Mouse (Mus musculus): ENCODE data around the gene Mdm4. TPM values are rescaled to one million over a fixed set of nuclear protein-coding genes. Genes with fewer than 3 reads are reported as not detected.
A peak's percentile ranks its signal among the peaks of the same experiment; 100 is the strongest.
"Not testable (repeated sequence)": the region's sequence is repeated elsewhere in the genome, so short reads cannot be mapped to it uniquely, and the experiment has no call there.

Mdm4 gene
- polyA plus RNA-seq, 1 experiment from 2014 or later = 37.7 TPM

DNA sequence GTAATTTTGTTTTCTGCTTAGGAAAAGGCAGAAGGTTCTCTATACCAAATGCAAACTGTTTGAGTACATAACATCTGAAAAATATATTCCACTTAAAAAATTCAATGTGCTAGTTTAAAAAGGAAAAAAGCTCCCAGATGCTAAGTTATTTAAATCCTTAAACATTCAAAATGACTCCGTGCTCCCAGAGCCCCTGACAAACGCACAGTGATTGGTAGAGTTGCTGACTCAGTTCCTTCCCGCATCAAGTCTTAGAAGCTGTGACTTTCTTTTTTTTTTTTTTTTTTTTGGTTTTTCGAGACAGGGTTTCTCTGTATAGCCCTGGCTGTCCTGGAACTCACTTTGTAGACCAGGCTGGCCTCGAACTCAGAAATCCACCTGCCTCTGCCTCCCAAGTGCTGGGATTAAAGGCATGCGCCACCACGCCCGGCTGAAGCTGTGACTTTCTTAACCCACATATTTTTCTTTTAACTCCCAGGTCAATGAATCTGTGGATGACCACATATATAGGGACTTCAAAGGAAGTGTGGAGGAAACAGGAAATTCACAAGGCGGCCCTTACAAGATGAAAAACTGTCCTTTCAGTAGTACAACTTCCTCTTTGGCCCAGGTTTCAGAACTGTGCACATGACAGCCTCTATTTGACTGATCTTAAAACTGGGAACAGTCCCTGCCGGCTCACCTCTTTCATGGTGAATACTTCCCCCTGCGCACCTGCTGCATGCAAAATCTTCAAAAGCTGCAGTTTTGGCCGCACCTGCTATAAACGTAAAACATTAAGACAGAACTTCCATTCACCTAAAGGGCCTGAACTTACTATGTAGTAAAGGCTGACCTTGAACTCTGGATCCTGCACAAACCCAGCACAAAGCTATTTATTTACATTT is 18.2 kb downstream of the Mdm4 start:
- no peaks in the 10 kb centered on the region for H3K4me1 ChIP-seq
- no peak for DNase-seq (ENCODE audit: low spot score)
- H3K4me3 ChIP-seq = no peak overlapping the region
- peaks cover 92% of the 10 kb centered on the region for H3K36me3 ChIP-seq (replicated peaks)
- H3K27me3 ChIP-seq (replicated peaks; ENCODE audit: low read depth, poor library complexity, severe bottlenecking) = no peaks in the 10 kb centered on the region
- WGBS = 87% methylated on average over 13 of the region's 13 CpGs
- H3K27ac ChIP-seq (replicated peaks) = no peak overlapping the region
- no peaks in the 10 kb centered on the region for H3K9me3 ChIP-seq

DNA sequence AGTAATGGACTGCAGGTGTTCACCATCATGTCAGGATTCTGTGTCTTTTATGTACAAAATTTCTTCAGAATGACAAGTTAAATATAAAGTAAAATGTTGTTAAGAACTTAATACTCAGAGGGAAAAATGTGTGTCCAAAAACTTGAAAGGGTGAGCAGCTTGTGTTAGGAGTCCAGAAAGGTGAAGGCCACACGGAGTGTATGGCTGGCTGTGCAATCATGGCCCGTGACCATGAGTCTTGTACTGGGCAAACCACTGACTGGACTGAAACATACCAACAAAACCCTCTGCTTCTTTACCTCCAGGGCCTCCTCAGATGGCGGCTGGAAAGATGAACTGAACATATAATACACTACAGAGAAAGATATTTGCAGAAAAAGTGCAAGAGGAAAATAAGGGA is 23.8 kb downstream of the Mdm4 start:
- peaks cover 92% of the 10 kb centered on the region for H3K36me3 ChIP-seq (replicated peaks)
- no peak overlapping the region for H3K4me3 ChIP-seq
- no peak overlapping the region for H3K27ac ChIP-seq (replicated peaks)
- no peak for DNase-seq (ENCODE audit: low spot score)
- no peaks in the 10 kb centered on the region for H3K9me3 ChIP-seq
- WGBS = 92% methylated on average over 3 of the region's 3 CpGs
- H3K4me1 ChIP-seq = no peaks in the 10 kb centered on the region
- H3K27me3 ChIP-seq (replicated peaks; ENCODE audit: low read depth, poor library complexity, severe bottlenecking) = no peaks in the 10 kb centered on the region

DNA sequence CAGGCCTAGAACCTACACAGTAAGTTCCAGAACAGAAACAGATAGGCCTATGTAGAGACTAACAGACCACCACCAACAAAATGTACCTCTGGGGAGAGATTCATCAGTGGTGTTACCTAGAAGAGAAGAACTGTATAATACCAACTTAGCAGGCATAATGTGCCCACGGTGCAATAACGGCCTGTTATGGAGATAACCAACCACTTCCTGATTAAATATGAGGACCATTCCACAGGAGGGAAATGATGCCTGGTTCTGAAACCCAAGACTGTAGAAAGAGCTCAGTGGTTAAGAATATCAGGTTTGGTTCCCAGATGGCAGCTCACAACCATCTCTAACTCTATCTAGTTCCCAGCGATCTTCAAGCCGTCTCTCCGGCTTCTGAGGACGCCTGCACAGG is 30.0 kb downstream of the Mdm4 start:
- Histone ChIP-seq H3K27ac (replicated peaks) (no peak overlapping the region), H3K36me3 (replicated peaks) (peaks cover 100% of the 10 kb centered on the region), H3K27me3 (replicated peaks; ENCODE audit: low read depth, poor library complexity, severe bottlenecking) (no peaks in the 10 kb centered on the region), H3K4me3 (no peak overlapping the region), H3K9me3 (no peaks in the 10 kb centered on the region), H3K4me1 (no peaks in the 10 kb centered on the region)
- DNase-seq (ENCODE audit: low spot score) = no peak
- 95% methylated on average over 6 of the region's 6 CpGs for WGBS

DNA sequence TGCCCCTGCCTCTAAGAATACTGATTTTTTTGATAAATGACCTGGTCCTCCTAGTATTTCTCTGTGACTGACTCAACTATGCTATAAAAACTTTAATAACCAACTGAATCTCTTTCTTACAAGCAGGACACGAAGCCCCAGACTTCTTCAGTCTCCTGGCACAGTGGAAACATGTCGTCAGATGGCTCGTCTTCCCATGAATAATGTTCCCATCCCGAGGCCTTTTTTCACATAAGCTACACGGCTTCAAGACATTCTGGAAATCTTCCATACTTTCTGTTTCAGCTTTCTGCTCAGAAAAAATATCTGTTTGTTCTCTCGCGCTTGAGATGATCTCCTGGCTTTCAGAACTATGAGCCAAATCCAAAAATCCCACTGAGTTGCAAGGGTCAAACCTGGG is 38.8 kb downstream of the Mdm4 start:
- Histone ChIP-seq H3K27ac (replicated peaks) (no peak overlapping the region), H3K36me3 (replicated peaks) (peaks cover 98% of the 10 kb centered on the region), H3K9me3 (no peaks in the 10 kb centered on the region), H3K4me1 (no peaks in the 10 kb centered on the region), H3K27me3 (replicated peaks; ENCODE audit: low read depth, poor library complexity, severe bottlenecking) (no peaks in the 10 kb centered on the region), H3K4me3 (no peak overlapping the region)
- no peak for DNase-seq (ENCODE audit: low spot score)
- 96% methylated on average over 7 of the region's 7 CpGs for WGBS

DNA sequence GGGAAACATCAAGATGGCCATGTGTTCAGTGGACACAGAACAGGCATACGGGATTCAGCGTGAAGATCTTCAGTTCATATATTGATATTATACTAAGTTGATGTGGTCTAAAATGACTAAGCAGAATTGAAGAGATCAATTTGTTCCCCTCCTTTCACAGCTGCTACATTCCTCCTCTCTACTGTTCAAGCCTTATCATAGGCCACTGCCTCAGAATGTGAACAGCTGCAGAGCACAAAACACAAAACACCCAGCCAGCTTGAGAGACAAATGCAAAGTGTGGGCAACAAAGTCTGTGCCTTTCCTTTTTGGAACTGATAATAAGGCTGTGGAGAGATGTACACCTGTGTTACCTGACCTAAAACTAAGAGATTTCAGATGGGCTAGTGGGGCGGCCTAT is 39.6 kb downstream of the Mdm4 start:
- Histone ChIP-seq H3K27ac (replicated peaks) (no peak overlapping the region), H3K9me3 (no peaks in the 10 kb centered on the region), H3K4me3 (no peak overlapping the region), H3K27me3 (replicated peaks; ENCODE audit: low read depth, poor library complexity, severe bottlenecking) (no peaks in the 10 kb centered on the region), H3K36me3 (replicated peaks) (peaks cover 98% of the 10 kb centered on the region), H3K4me1 (no peaks in the 10 kb centered on the region)
- DNase-seq (ENCODE audit: low spot score) = no peak
- WGBS = 95% methylated on average over 3 of the region's 3 CpGs

DNA sequence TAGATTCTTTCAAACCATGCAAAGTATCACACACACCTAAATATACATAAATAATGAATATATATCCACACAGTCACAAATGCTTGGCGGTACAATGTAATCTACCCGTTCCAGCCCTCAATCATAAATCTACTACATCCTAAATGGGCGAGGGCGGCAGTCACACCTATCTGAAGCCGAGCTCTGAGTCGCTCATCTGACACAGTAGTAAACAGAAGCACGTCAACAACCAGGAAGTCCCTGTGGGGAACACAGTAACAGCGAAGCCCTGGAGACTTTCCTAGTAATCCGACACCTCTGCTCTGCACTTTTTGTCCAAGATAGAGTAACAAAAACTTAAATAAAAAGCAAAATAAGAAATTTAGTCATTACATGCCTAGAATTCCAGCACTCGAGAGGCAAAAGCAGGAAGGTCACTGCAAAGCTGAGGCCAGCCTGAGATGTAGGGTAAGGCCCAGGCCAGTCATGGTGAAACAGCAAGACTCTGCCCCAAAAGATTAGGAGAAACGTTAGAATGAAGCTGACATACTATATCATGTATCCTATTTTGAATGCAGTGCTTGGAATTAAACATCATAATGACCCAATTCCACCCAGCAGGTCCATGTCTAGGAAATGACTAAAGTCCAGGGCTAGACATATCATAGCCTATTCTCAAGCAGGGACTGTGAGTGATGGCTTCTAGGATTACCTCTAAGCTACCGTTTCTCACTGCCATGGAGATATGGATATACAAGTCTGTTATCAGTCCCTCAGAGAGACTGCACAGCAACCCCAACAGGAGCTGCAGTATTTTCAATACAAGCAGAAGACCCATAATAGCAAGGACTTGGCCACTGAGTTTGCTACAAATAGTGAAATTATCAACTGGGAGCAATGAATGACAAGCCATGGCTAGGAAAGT is 41.6 kb downstream of the Mdm4 start:
- peaks cover 98% of the 10 kb centered on the region for H3K36me3 ChIP-seq (replicated peaks)
- not testable (repeated sequence) for H3K4me3 ChIP-seq; H3K27me3 ChIP-seq (replicated peaks; ENCODE audit: low read depth, poor library complexity, severe bottlenecking); H3K27ac ChIP-seq (replicated peaks); H3K4me1 ChIP-seq; DNase-seq (ENCODE audit: low spot score); H3K9me3 ChIP-seq
- WGBS = 85% methylated on average over 12 of the region's 12 CpGs

DNA sequence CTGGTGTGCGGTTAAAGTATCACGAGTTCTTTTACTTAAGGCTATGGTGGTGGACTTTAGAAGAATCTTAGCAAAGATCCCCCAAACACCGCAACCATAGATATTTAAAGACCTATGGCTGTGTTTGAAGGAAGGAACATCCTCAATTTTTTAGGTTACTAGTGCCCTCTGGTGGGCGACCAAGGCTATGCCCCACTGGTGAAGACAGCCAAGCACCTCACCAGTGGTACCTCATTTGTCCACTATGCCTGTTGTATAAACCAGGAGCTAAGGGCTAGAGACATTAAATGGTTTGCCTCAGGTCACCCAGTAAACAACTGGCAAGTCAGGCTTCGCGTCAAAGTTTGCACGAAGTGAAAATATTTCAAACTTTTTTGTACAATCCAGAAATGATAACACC is 47.6 kb downstream of the Mdm4 start:
- no peaks in the 10 kb centered on the region for H3K27me3 ChIP-seq (replicated peaks; ENCODE audit: low read depth, poor library complexity, severe bottlenecking)
- 62% methylated on average over 7 of the region's 7 CpGs for WGBS
- no peak overlapping the region for H3K4me3 ChIP-seq
- no peaks in the 10 kb centered on the region for H3K4me1 ChIP-seq
- H3K36me3 ChIP-seq (replicated peaks) = peaks cover 85% of the 10 kb centered on the region
- DNase-seq (ENCODE audit: low spot score) = peak; percentile 74
- no peaks in the 10 kb centered on the region for H3K9me3 ChIP-seq
- no peak overlapping the region for H3K27ac ChIP-seq (replicated peaks)

DNA sequence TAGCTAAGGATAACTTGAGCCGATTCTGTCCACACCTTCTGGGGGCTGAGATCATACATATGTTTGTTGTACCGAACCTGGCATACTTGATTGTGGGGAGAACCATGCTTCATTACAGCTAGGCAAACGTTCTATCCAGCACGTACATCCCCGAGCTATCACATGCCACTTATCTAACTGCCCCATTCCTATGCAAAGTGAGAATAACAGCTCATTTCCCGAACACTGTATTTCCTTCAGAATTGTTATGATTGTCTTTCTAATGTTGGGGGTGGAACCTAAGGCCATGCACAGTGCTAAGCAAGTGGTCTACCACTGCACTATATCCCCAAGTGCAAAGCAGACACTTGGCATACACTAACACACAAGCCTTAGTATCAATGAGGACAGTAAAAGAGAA is 49.1 kb downstream of the Mdm4 start:
- no peak for DNase-seq (ENCODE audit: low spot score)
- 94% methylated on average over 6 of the region's 6 CpGs for WGBS
- Histone ChIP-seq H3K27me3 (replicated peaks; ENCODE audit: low read depth, poor library complexity, severe bottlenecking) (no peaks in the 10 kb centered on the region), H3K9me3 (no peaks in the 10 kb centered on the region), H3K27ac (replicated peaks) (no peak overlapping the region), H3K36me3 (replicated peaks) (peaks cover 75% of the 10 kb centered on the region), H3K4me1 (no peaks in the 10 kb centered on the region), H3K4me3 (no peak overlapping the region)

DNA sequence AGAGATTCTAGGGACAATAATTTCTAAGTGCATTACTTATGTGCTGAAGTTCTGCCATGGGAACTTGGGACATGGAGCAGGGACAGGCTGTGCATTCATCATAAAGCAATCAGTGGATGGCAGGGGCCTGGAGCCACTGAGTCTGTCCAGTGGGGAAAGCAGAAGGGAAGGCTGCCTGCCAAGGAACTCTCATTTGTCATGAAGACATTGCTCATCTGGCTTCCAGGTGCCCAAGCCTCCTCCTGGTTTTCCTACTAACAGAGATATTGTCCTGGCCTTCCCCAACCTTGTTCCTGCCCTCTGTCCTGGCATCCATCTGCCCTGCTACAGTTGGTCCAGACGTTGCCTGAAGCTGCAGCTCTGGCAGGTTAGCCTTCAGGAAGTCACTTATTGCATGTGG is 53.0 kb downstream of the Mdm4 start:
- no peak for DNase-seq (ENCODE audit: low spot score)
- 86% methylated on average over 1 of the region's 1 CpGs for WGBS
- no peaks in the 10 kb centered on the region for H3K4me1 ChIP-seq
- no peaks in the 10 kb centered on the region for H3K9me3 ChIP-seq
- H3K4me3 ChIP-seq = no peak overlapping the region
- no peaks in the 10 kb centered on the region for H3K27me3 ChIP-seq (replicated peaks; ENCODE audit: low read depth, poor library complexity, severe bottlenecking)
- H3K36me3 ChIP-seq (replicated peaks) = peaks cover 37% of the 10 kb centered on the region
- no peak overlapping the region for H3K27ac ChIP-seq (replicated peaks)

DNA sequence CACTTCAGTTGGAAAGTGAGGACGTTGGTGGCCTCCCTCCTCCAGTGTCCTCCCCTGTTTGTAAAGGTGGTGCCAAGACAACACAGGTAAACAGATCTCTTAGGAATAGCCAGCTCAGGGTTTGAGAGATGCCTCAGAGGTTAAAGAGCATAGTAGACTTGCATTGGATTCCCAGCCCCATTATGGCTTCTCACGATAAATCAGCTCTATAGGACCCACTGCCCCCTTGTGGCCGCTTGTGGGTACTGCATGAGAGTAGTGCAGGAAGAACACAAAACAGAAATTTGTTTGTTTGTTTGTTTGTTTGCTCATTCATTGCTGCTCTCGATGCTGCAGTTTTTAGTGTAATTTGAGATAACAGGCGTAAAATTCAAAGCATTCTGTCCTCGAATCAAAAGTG is 61.7 kb downstream of the Mdm4 start:
- Histone ChIP-seq H3K9me3 (0 out of 2 replicates have a peak, but pooled peaks cover 5% of the 10 kb centered on the region), H3K4me3 (no peak overlapping the region), H3K36me3 (replicated peaks) (no peaks in the 10 kb centered on the region), H3K27me3 (replicated peaks; ENCODE audit: low read depth, poor library complexity, severe bottlenecking) (no peaks in the 10 kb centered on the region), H3K4me1 (no peaks in the 10 kb centered on the region), H3K27ac (replicated peaks) (no peak overlapping the region)
- 27% methylated on average over 6 of the region's 6 CpGs for WGBS
- DNase-seq (ENCODE audit: low spot score) = peak; percentile 65

DNA sequence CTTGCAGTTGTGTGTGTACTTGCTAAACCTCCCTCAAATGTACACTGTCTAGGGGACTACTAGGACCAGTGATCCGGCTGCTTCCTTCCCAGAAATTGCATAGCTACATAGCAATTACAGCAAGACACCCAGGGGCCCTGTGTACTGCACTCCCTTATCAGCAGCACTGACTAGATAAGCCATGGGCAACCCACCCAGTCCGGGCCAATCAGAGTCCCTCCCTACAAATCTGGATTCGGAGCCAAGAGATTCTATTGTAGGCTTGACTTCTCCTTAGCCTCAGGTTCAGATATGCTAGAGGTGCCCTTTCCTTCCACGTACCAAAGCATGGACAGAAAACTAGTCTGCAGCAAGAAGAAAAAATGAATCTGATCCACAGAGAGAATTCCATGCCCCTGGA is 65.7 kb downstream of the Mdm4 start:
- no peak for DNase-seq (ENCODE audit: low spot score)
- WGBS = 85% methylated on average over 4 of the region's 4 CpGs
- Histone ChIP-seq H3K36me3 (replicated peaks) (no peaks in the 10 kb centered on the region), H3K4me3 (no peak overlapping the region), H3K4me1 (no peaks in the 10 kb centered on the region), H3K27me3 (replicated peaks; ENCODE audit: low read depth, poor library complexity, severe bottlenecking) (no peaks in the 10 kb centered on the region), H3K9me3 (no peaks in the 10 kb centered on the region), H3K27ac (replicated peaks) (no peak overlapping the region)

DNA sequence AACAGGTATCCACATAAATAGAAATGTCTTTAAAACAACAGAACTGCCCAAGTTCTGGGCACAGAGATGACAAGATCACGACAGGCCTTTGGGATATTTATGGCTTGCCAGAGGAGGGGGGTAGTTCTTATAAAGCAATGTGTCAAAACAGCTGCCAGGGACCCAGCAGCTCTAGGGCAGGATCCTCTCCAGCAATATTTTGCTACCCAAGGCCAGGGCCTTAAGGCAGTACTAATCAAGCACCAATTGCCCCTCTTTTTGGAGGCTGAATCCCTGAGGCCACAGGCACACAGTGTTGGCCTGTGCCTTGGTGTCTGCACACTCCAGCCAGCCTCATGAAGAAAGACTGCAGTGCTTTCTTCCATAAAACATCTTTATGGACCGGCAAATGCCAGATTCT is 66.3 kb downstream of the Mdm4 start:
- Histone ChIP-seq H3K4me1 (no peaks in the 10 kb centered on the region), H3K27me3 (replicated peaks; ENCODE audit: low read depth, poor library complexity, severe bottlenecking) (no peaks in the 10 kb centered on the region), H3K36me3 (replicated peaks) (no peaks in the 10 kb centered on the region), H3K4me3 (no peak overlapping the region), H3K27ac (replicated peaks) (no peak overlapping the region), H3K9me3 (no peaks in the 10 kb centered on the region)
- 88% methylated on average over 2 of the region's 2 CpGs for WGBS
- DNase-seq (ENCODE audit: low spot score) = no peak

DNA sequence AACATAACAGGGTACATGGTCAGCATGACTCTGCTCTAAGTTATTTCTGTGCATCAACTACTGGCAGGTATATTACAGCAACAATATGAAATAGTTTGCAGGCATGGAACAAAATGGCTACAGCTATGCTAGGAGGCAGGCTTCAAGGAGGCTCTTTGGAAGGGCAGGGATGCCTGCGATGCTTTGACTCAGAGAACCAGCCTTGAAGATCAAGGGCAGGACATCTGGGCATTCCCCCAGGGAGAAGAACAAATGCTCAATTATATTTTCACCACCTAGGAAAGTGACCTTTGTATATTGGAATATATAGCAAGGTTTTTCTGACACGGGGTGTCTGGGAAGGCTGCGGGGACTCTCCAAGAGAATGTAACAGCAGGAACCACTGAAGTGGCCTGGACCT is 68.6 kb downstream of the Mdm4 start:
- Histone ChIP-seq H3K4me1 (no peaks in the 10 kb centered on the region), H3K4me3 (no peak overlapping the region), H3K27me3 (replicated peaks; ENCODE audit: low read depth, poor library complexity, severe bottlenecking) (no peaks in the 10 kb centered on the region), H3K36me3 (replicated peaks) (no peaks in the 10 kb centered on the region), H3K9me3 (no peaks in the 10 kb centered on the region), H3K27ac (replicated peaks) (no peak overlapping the region)
- WGBS = 86% methylated on average over 3 of the region's 3 CpGs
- DNase-seq (ENCODE audit: low spot score) = no peak

Measured in embryonic facial prominence, embryonic 10.5 days (tissue).